Mouse (Mus musculus): Measurements from ENCODE around the gene Map3k20. TPM values are rescaled to one million over a fixed set of nuclear protein-coding genes. Genes with fewer than 3 reads are reported as not detected.

Map3k20 gene
- total RNA-seq, 2 experiments from 2014 or later: 29.5 to 40.1 TPM

- no peak for DNase-seq (ENCODE audit: low spot score in 2 of 2)
Observed at GRCm38 (mm10) chr2:72415416-72415815, 130.0 kb downstream of the Map3k20 start.

- no peak for DNase-seq (ENCODE audit: low spot score in 2 of 2)
Observed at GRCm38 (mm10) chr2:72416095-72417080, 131.0 kb downstream of the Map3k20 start.

DNA sequence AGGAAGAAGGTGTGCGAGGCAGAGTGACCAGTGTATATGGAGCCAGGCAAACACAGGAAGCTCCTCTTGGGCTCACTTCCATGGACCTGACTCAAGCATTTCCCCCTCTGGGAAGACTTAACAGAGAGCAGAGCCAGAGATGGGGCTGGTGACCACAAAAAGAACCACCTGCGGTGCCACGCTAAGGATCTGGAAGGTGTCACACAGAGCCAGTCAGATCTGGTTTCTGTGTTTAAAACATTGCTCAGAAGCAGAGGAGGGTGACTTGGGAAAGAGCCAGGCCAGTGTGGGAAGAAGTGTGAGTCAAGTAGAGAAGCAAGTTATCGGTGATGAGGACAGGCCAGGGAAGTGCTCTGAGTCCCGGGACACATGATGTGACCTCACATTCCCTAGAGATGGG is 135.1 kb downstream of the Map3k20 start:
- no peak for DNase-seq (ENCODE audit: low spot score in 2 of 2)

- DNase-seq (ENCODE audit: low spot score in 2 of 2): no peak
Observed at GRCm38 (mm10) chr2:72424656-72425055, 139.2 kb downstream of the Map3k20 start.

DNA sequence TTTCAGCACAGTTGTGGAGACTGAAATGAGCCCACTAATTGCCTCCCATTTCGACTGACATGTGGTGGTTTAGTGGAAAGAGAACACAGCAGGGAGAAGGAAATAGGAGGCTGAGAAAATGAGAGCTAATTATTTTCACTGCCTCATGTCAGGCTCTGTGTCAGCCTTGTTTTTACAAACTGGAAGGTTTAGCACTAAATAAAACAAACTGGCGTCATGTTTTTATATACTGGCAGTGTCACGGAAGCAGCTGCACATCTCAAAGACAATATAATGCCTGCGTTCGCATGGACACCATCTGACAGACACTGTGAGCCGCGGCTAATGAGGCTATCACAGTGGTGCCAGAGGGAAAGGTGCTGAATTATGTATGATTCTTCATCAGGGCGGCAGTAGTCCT is 141.3 kb downstream of the Map3k20 start:
- DNase-seq (ENCODE audit: low spot score in 2 of 2): no peak

DNA sequence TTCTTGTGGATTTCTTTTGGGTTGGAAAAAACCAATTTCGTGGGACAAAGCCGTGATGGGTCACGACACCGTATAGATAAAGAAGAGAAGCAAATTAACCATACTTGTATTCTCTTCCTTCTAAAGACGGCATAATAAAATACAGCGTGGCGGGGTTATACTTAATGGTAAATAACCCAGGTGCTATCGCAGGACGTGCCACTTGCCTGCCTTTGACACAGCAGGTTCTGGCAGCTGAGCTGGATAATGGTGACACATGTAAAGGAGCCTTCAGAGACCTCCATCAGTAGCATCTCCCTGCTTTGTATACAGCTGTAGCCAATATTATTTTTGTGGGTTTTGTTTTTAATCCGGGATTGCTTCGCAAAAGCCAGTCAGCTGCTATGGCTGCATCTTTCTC is 141.9 kb downstream of the Map3k20 start:
- no peak for DNase-seq (ENCODE audit: low spot score in 2 of 2)

- DNase-seq (ENCODE audit: low spot score in 2 of 2): peak in 1 of 2 experiments; percentile 30
Observed at GRCm38 (mm10) chr2:72438941-72439533, 153.6 kb downstream of the Map3k20 start.

- no peak for DNase-seq (ENCODE audit: low spot score in 2 of 2)
Observed at GRCm38 (mm10) chr2:72441010-72441409, 155.6 kb downstream of the Map3k20 start.

DNA sequence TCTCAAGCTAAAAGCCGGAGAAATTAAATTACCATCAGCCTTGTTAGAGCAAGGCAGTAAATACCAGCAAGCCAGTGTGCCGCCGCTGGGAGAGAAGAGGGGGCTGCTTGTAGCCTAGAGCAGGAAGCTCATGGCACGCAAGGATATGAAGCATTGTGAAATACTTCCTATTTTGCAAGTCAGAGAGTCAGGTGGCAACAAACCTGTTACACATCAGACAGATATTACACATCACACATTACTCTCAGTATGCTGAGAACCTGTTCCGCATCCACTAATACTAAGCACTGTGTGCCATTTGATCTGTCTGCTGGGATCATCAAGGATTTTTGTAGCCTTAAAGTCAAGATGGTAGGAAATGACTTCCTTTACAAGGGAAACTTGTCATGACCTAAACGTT is 157.4 kb downstream of the Map3k20 start:
- no peak for DNase-seq (ENCODE audit: low spot score in 2 of 2)

GRCm38 (mm10) chr2:72443960-72444359 is 158.5 kb downstream of the Map3k20 start:
- DNase-seq (ENCODE audit: low spot score in 2 of 2): no peak

DNA sequence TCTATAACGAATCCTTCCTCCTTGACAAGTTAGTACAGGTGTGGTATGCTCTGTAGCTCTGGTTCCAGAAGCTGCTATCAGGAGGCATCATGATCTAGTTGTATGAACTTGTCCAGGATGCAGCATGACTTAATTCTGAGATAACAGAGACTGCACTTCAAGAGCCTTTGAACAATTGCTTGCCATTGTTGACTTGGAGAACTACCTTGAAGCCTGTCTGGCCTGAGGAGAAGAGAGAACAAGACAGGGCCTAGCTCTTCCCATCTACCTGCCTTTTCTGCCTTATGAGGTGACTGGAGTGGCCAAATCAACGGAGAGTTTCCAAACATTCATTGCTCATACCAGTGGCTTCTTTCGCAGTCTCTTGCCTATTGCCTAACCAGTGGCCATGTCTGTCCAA is 160.7 kb downstream of the Map3k20 start:
- DNase-seq (ENCODE audit: low spot score in 2 of 2): no peak

- DNase-seq (ENCODE audit: low spot score in 2 of 2): no peak
Observed at GRCm38 (mm10) chr2:72446615-72447014, 161.2 kb downstream of the Map3k20 start.

- no peak for DNase-seq (ENCODE audit: low spot score in 2 of 2)
Observed at GRCm38 (mm10) chr2:72453563-72453962, 168.1 kb downstream of the Map3k20 start.

- DNase-seq (ENCODE audit: low spot score in 2 of 2): no peak
Observed at GRCm38 (mm10) chr2:72456189-72456588, 170.8 kb downstream of the Map3k20 start.

DNA sequence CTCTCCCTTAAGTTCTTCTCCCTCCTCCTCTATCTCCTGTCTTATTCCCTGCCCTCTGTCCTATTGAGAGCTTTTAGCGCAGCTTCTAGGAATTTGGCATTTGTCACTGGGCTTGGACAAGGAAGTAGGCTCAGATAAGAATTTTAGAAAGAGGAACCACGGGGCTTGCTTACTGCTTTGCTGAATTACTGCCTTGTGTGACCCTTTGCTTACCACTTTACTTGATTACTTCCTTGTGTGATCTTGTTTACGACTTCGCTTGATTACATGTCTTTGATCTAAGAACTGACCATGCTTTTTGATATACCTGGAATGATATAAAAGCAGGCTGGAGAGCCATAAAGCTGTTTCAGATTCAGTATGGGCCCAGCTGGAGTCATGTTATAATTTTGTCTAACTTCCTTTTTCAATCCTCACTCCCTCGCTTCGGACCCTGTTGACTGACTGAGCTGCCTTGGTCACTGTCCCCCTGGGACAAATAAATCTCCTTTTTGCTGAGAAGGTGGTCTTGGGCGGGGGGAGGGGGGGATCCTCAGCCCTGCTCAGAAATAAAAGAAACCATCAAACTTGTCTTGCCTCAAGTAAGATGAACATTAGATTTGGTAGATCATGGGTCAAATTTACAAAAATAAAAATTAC is 179.1 kb downstream of the Map3k20 start:
- no peak for DNase-seq (ENCODE audit: low spot score in 2 of 2)

- DNase-seq (ENCODE audit: low spot score in 2 of 2): no peak
Observed at GRCm38 (mm10) chr2:72467604-72468003, 182.2 kb downstream of the Map3k20 start.

DNA sequence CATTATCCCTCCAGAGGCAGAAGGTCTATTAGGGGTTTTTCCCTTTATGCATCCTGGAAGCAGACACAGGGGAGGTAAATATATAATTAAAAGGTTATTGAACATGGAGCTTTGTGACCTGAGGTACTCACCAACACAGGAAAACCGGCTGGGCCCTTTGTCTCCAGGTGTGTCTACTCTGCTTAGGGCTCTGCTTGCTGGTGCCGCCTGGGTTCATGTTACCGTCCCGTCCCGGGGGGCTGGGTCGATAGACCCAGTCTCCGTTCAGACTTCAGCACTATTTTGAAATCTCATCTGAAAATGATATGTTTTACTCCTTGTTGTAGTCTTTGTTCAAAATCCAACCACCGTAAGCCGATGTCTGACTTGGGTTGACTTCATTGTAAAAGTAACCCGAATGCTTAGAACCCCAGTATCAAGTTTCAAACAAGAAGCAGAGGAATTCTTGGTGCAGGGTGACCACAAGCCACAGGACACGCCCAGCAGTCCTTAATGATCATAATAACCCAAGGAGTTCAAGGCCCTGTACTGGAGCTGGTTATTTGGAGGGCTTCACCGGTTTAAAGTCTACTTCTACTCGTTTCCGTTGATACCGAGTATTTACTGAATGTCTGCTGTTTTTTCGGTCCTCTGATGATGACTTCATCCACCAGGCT is 186.1 kb downstream of the Map3k20 start:
- DNase-seq (ENCODE audit: low spot score in 2 of 2): no peak

GRCm38 (mm10) chr2:72474531-72475287 is 189.3 kb downstream of the Map3k20 start:
- DNase-seq (ENCODE audit: low spot score in 2 of 2): no peak

GRCm38 (mm10) chr2:72475423-72475796 is 190.0 kb downstream of the Map3k20 start:
- no peak for DNase-seq (ENCODE audit: low spot score in 2 of 2)

GRCm38 (mm10) chr2:72475797-72476485 is 190.5 kb downstream of the Map3k20 start, which contains the start of gene Cdca7:
TSS of gene Cdca7 (plus strand) at chr2:72476159.
- DNase-seq (ENCODE audit: low spot score in 2 of 2): peak; percentile 74 to 78

Data from adrenal gland, adult 18-20 months (tissue).